Mouse (Mus musculus) right cerebral cortex, postnatal 10 days (tissue): ENCODE data around the gene Tnpo1.

Experiments used
- DNase-seq, 2 experiments: peaks; one replicate each; pipeline ENCODE4 v3.0.0; 2021; ENCODE audit warnings: low spot score in 2 of 2

The Tnpo1 gene

GRCm38 (mm10) chr13:98926213-98926957, at the start of gene Tnpo1:
Gene Tnpo1, minus strand, starts transcription at chr13:98926384.
- peak; percentile 95 for DNase-seq

- DNase-seq, result no peak
These were observed 45.9 kb upstream of the Tnpo1 start for GRCm38 (mm10) chr13:98972090-98972489.

DNA sequence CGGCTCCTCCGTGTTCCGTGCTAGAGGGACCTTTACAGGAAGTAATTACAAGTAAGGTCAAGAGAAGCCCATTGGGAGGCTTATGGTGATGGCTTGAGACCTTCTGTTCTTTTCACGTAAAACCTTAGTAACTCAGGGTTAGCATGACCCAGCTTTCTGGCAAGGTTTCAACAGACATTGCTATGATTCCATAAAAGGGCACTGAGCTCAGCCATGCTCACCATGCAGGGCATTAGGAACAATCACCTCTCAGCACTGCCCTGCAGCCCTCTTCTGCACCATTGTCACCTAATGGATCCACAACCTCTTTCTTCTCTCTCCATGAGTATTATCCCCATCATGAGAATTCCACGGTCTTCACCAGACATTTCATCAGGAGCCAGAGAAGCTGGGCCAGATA, 45.5 kb upstream of the Tnpo1 start:
- no peak for DNase-seq

GRCm38 (mm10) chr13:98968517-98968916, 42.3 kb upstream of the Tnpo1 start:
- DNase-seq, result no peak

- no peak for DNase-seq
These were observed 41.8 kb upstream of the Tnpo1 start for GRCm38 (mm10) chr13:98967942-98968341.

- no peak for DNase-seq
These were observed 40.4 kb upstream of the Tnpo1 start for GRCm38 (mm10) chr13:98966583-98966982.

GRCm38 (mm10) chr13:98963612-98964011, 37.4 kb upstream of the Tnpo1 start:
- no peak for DNase-seq

DNA sequence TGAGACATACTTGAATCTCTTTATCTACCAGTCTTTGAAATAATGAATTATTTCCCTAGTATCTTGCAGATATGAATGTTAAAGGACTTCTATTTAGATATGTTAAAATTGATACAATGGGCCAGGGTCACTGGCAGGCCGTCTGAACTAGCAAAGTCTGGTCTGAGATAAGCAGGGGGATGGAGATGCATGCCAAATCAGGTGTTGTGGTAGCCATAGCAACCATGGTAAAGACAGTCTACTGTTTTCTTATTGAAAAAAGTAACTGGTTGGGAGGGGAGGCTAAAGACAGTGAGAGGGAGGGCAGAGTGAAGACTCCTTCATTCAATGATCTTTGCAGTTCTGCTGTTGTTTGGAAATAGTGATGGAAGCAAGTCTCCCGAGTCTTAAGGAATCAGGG, 32.0 kb upstream of the Tnpo1 start:
- no peak for DNase-seq

DNA sequence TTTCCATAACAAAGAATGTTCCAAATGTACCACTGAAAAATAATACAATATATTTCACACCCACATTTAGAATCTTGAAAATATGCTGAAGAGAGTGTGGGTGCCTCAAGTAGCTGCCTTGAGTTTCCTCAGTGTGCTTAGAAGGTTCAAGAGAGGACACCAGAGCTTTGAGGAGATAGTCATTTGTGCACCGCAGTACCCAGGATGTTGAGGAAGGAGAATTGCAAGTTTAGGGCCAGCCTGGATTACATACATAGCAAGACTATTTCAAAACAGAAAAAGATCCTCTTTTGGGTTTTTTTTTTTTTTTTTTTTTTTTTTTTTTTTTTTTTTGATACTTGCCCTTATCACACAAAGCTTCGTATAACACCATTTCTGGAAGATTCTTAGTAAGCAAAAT, 30.0 kb upstream of the Tnpo1 start:
- peak in 1 of 2 experiments; percentile 30 for DNase-seq

DNA sequence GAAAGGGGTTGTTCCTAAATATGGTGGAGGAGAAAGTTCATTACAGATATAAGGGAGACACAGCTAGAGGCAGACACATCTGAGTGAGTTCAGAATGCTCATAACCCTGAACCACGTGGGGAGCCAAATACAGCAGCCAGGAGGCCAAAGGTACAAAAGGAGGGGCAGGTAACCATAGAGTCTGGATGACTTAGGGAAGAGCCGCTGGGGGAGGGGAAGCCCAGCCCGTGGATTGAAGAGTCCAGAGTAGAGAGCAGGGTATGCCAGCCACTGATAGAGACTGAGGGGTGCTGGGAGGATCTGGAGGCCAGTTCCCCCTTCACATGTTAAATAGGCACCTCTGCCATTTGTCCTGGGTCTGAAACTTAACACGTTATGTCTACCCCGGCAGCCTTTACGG, 29.5 kb upstream of the Tnpo1 start:
- no peak for DNase-seq

- DNase-seq, result peak in 1 of 2 experiments; percentile 30
These were observed 29.0 kb upstream of the Tnpo1 start for GRCm38 (mm10) chr13:98955226-98955625.

DNA sequence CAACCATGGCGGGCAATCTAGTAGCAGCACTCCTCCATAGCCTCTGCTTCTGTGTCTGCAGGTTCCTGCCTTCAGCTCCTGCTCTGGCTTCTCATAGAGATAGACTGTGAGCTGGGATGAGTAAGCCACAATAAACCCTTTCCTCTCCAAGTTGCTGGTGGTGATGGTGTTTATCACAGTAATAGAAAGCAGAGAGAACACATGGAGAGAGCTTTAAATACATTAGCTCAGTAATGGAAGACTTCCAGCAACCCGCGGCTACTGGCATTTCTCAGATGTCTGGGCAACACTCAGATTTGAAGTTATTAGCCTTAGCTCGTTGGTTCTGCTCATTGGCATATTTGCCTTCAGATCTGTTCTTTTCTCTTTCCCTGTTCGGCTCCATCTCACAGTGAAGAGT, 27.6 kb upstream of the Tnpo1 start:
- peak; percentile 59 to 70 for DNase-seq

DNA sequence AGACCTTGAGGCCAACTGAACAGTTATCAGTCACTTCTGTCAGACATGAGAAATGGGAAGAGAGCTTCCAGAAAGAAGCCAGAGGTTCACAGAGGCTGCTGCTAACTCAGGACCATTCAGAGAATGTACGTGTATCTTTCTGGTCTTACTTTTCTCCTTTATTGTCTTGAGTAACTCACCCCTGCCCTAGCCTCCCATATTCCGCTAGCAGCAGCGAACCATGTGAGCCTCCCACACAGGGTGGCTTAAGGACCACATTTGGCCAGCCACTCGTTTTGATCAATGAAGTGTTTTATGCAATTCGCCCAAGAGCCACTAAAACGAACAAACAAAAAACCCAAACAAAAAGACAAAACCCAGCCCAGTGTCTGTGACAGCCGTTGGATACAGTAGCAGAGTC, 25.8 kb upstream of the Tnpo1 start:
- no peak for DNase-seq

GRCm38 (mm10) chr13:98948146-98948545, 22.0 kb upstream of the Tnpo1 start:
- DNase-seq, result no peak

- DNase-seq, result no peak
These were observed 20.2 kb upstream of the Tnpo1 start for GRCm38 (mm10) chr13:98946434-98946833.

DNA sequence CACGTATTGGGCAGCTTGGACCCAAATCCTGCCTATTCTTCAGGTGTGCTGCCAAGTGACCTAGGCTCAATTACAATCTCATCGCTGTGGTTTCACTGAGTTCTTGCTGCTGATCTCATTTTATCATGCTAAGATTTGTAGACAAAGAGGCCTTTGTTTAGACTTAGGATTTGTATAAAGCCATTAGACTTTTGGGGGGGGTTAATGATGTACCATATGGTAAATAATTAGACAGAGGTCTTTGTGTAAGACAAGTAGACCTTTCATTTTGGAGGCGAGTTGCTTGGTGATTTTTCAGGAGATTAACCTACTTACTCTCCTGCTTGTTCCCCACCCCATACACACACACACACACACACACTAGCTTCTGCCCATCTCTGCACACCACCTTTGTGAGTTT, 19.7 kb upstream of the Tnpo1 start:
- no peak for DNase-seq

GRCm38 (mm10) chr13:98945381-98945780, 19.2 kb upstream of the Tnpo1 start:
- DNase-seq, result no peak

- peak in 1 of 2 experiments; percentile 33 for DNase-seq
These were observed 18.5 kb upstream of the Tnpo1 start for GRCm38 (mm10) chr13:98944620-98945081.

DNA sequence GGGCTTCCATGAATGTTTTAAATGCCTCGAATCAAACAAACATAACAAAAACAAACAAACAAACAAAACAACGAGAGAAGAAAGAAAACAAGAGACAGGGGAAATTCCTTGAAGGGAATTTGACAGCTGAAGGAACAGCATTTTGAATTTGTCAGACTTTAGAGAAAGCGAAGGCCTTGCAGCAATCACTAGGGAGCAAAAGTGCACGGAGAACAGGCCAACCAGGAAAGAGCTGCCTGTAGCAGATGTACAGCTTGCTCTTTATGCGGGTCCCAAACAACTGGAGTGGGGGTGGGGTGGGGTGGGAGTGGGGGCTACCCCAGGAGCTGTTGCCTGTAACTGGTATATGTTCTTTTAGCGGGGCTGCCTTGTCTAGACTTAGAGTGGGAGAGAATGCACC, 16.2 kb upstream of the Tnpo1 start:
- no peak for DNase-seq

DNA sequence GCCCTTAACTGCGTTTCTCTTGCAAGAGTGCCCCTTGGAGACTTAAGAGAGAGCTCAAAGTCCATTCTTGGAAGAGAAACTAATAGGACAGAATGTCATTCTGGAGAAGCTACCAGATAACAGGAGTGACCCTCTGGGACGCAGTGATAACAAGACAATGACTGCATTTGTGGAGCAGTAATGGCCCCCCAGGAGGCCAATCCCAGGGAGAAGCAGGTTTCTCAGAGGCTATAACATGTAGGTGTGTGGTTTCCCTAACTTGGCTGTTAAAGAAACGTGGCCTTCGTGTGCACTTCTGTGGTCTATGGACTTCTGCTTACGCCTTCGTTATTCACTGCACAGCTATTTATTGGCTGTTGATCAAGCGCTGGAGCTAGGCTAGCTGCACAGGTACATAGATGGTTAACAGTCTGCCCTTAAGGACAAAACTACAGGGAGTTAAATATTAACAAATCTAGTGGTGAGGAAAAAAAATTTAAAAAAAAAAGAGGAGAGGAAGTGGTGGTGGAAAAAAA, 15.7 kb upstream of the Tnpo1 start:
- DNase-seq, result no peak

DNA sequence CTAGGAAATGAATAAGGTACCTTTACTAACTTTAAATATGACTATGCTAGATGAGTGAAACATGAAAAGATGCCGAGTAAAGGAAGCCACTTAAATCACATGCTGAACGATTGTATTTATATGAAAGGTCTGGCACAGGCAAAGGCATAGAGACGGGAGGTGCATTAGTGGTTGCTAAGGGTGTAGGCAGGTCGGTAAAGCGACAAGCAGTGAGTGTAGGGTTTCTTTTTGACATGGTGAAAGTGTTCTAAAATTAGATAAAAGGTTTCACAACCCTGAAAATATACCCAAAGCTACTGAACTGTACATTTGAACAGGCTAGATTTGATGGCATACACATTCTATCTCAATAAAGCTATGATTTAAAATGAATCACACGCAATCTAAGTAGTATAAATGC, 10.9 kb upstream of the Tnpo1 start:
- no peak for DNase-seq

- DNase-seq, result no peak
These were observed 2.7 kb upstream of the Tnpo1 start for GRCm38 (mm10) chr13:98928908-98929307.

DNA sequence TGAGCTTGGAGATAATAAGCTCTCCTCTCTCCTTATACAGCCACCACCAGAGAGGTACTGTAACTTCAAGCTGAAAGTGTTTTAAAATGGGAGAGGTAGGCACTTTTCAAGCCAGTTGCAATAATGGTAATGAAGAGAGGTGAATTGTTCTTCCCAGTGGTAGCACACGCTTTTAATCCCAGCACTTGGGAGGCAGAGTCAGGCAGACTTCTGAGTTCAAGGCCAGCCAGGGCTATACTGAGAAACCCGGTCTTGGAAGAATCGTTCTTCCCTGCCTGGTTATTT, 716 bp upstream of the Tnpo1 start:
- no peak for DNase-seq
